Mouse (Mus musculus) stomach, postnatal 0 days (tissue): Measurements from ENCODE around the gene Tmprss4.

Experiments used
- CTCF ChIP-seq: IDR thresholded peaks from 2 replicates; pipeline ENCODE4 v1.5.1; 2016; ENCODE audit warnings: antibody characterized with exemption, low read depth, mild to moderate bottlenecking, moderate library complexity
- EP300 ChIP-seq: optimal IDR thresholded peaks from 2 replicates; pipeline ENCODE3; 2016; ENCODE audit warnings: antibody characterized with exemption

DNA sequence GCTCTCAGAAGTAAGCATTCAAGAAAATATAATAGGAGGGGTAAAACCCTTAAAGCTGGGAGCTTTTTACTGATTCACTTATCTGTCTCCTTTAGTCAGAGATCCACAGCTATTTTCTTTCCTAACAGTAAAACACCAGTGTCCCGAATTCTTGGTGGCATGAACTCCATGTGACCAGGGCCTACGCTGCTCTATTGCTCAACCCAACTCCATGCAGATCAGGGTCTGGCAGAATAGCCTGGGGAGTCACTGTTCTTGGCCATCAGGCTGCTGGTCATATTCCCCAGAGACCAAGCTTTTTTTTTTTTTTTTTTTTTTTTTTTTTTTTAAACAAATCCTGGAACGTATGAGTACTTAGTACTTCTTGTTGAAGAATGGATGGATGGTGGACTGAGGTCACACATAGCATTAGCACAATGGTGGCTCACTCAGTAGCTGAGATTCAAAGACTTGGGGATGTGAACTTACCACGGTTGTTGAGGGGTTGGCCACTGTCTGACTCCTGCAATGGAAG is 14.2 kb downstream of the Tmprss4 start:
- no peak for TF ChIP-seq EP300
- TF ChIP-seq CTCF, result no peak
